Mouse (Mus musculus): ENCODE data around the gene Usp13.

Gene Usp13

GRCm38 (mm10) chr3:32939802-32940501, 122.6 kb downstream of the Usp13 start:
- no peak for DNase-seq (ENCODE audit: low read depth, low spot score)

- peak; percentile 60 for DNase-seq (ENCODE audit: low read depth, low spot score)
These were observed 130.1 kb downstream of the Usp13 start for GRCm38 (mm10) chr3:32947486-32947885.

- no peak for DNase-seq (ENCODE audit: low read depth, low spot score)
These were observed 134.0 kb downstream of the Usp13 start for GRCm38 (mm10) chr3:32951382-32951781.

GRCm38 (mm10) chr3:32961494-32961893, 144.1 kb downstream of the Usp13 start:
- DNase-seq (ENCODE audit: low read depth, low spot score), result no peak

- DNase-seq (ENCODE audit: low read depth, low spot score), result peak; percentile 62
These were observed 148.2 kb downstream of the Usp13 start for GRCm38 (mm10) chr3:32965528-32965927.

GRCm38 (mm10) chr3:32968671-32969425, 151.5 kb downstream of the Usp13 start:
- no peak for DNase-seq (ENCODE audit: low read depth, low spot score)

- DNase-seq (ENCODE audit: low read depth, low spot score), result no peak
These were observed 152.9 kb downstream of the Usp13 start for GRCm38 (mm10) chr3:32970257-32970656.

- DNase-seq (ENCODE audit: low read depth, low spot score), result no peak
These were observed 161.9 kb downstream of the Usp13 start for GRCm38 (mm10) chr3:32979238-32979637.

- no peak for DNase-seq (ENCODE audit: low read depth, low spot score)
These were observed 162.6 kb downstream of the Usp13 start for GRCm38 (mm10) chr3:32979981-32980380.

GRCm38 (mm10) chr3:32985141-32985540, 167.8 kb downstream of the Usp13 start:
- DNase-seq (ENCODE audit: low read depth, low spot score), result no peak

Data from ES-CJ7 (cell line).